Mouse (Mus musculus) forebrain, embryonic 14.5 days (tissue): Measurements from ENCODE around the gene Ppm1l. TPM values are rescaled to one million over a fixed set of nuclear protein-coding genes. Genes with fewer than 3 reads are reported as not detected.
A peak's percentile ranks its signal among the peaks of the same experiment; 100 is the strongest.
"Not testable (repeated sequence)": the region's sequence is repeated elsewhere in the genome, so short reads cannot be mapped to it uniquely, and the experiment has no call there.

Source experiments
- ATAC-seq: fragments of 200-750 bp; cut with Nextera tagmentation; 2 replicates; pipeline ENCODE4 v1.8.0; 2017; ENCODE audit warnings: mild to moderate bottlenecking, moderate library complexity
- DNase-seq: peaks from one replicate; pipeline ENCODE4 v3.0.0-alpha.2; 2015; ENCODE audit warnings: low spot score
- H3K27ac ChIP-seq: fragments of 300-500 bp; sonication (generic); 2 replicates; pipeline ENCODE4 v1.5.1; 2014; ENCODE audit warnings: low read depth, mild to moderate bottlenecking, control low read depth, low read length, moderate library complexity
- H3K27me3 ChIP-seq: fragments of 300-500 bp; sonication (generic); replicated peaks from 2 replicates; pipeline ENCODE4 v1.6.1; 2014; ENCODE audit warnings: low read length, control low read depth, mixed read lengths; ENCODE audit not compliant: control insufficient read depth, insufficient read depth
- H3K36me3 ChIP-seq: fragments of 300-500 bp; sonication (generic); 2 replicates; pipeline ENCODE4 v1.6.1; 2014; ENCODE audit warnings: low read length, control low read depth; ENCODE audit not compliant: control insufficient read depth, insufficient read depth
- H3K4me1 ChIP-seq: fragments of 300-500 bp; sonication (generic); 2 replicates; pipeline ENCODE4 v1.6.1; 2014; ENCODE audit warnings: antibody characterized with exemption, low read length, control low read depth; ENCODE audit not compliant: control insufficient read depth, insufficient read depth
- H3K4me2 ChIP-seq: fragments of 300-500 bp; sonication (generic); 2 replicates; pipeline ENCODE4 v1.6.1; 2014; ENCODE audit warnings: mild to moderate bottlenecking, control low read depth, low read length
- H3K4me3 ChIP-seq: fragments of 300-500 bp; sonication (generic); 2 replicates; pipeline ENCODE4 v1.5.1; 2014; ENCODE audit warnings: low read depth, low read length, control low read depth
- H3K9ac ChIP-seq: fragments of 300-500 bp; sonication (generic); 2 replicates; pipeline ENCODE4 v1.6.1; 2014; ENCODE audit warnings: mild to moderate bottlenecking, low read length, control low read depth, moderate library complexity
- H3K9me3 ChIP-seq: fragments of 300-500 bp; sonication (generic); replicated peaks from 2 replicates; pipeline ENCODE4 v1.6.1; 2016; ENCODE audit warnings: low read length, control low read depth, mixed read lengths; ENCODE audit not compliant: control insufficient read depth
- WGBS: fragments of 180-500 bp; shearing (Covaris S2); extraction: QIAGEN DNeasy Blood & Tissue Kit; methylation state at CpG from one replicate; pipeline ENCODE4 v1.1.7; 2014; 5-methylcytosine and 5-hydroxymethylcytosine counted together
- polyA plus RNA-seq: library from polyadenylated mRNA; unstranded; fragments of >200 nt; fragmentation: Nextera tagmentation; extraction: Ambion mirVana; gene quantifications from 2 replicates; pipeline ENCODE4 v1.2.1, GENCODE M21; 2014

The Ppm1l gene
- polyA plus RNA-seq, 1 experiment from 2014 or later: 16.5 TPM

- Histone ChIP-seq H3K4me1 (no peaks in the 10 kb centered on the region), H3K4me3 (no peak overlapping the region), H3K4me2 (no peak overlapping the region), H3K9me3 (no peaks in the 10 kb centered on the region), H3K36me3 (no peaks in the 10 kb centered on the region), H3K27me3 (no peaks in the 10 kb centered on the region), H3K27ac (no peak overlapping the region), H3K9ac (no peak overlapping the region)
- DNase-seq: no peak
- ATAC-seq: no peak
- 68% methylated on average over 5 of the region's 5 CpGs for WGBS
These were observed 81.1 kb downstream of the Ppm1l start for GRCm38 (mm10) chr3:69397733-69398132.

DNA sequence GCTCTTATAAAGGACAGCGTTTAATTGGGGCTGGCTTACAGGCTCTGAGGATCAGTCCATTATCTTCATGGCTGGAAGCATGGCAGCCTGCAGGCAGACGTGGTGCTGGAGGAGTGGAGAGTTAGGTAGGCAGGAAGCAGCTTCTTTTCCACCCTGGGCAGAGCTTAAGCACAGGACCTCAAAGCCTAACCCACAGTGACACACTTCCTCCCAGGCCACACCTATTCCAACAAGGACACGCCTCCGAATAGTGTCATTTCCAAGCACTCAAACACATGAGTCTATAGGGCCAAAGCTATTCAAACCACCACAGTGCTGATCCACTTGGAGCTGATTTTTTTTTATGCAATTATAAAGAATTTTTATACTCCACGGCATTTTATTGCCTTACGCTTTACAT is 82.7 kb downstream of the Ppm1l start:
- Histone ChIP-seq H3K4me1 (no peaks in the 10 kb centered on the region), H3K27ac (no peak overlapping the region), H3K27me3 (no peaks in the 10 kb centered on the region), H3K4me2 (no peak overlapping the region), H3K9me3 (no peaks in the 10 kb centered on the region), H3K4me3 (no peak overlapping the region), H3K36me3 (no peaks in the 10 kb centered on the region), H3K9ac (no peak overlapping the region)
- no peak for DNase-seq
- no peak for ATAC-seq
- WGBS: 83% methylated on average over 6 of the region's 6 CpGs

GRCm38 (mm10) chr3:69403196-69403595 is 86.5 kb downstream of the Ppm1l start:
- no peaks in the 10 kb centered on the region for H3K4me1 ChIP-seq
- H3K4me3 ChIP-seq: no peak overlapping the region
- H3K9me3 ChIP-seq: no peaks in the 10 kb centered on the region
- DNase-seq (no peak), ATAC-seq (no peak)
- no peak overlapping the region for H3K4me2 ChIP-seq
- H3K36me3 ChIP-seq: no peaks in the 10 kb centered on the region
- no peak overlapping the region for H3K9ac ChIP-seq
- H3K27ac ChIP-seq: no peak overlapping the region
- 88% methylated on average over 5 of the region's 5 CpGs for WGBS
- no peaks in the 10 kb centered on the region for H3K27me3 ChIP-seq

GRCm38 (mm10) chr3:69406210-69406895 is 89.7 kb downstream of the Ppm1l start:
- Histone ChIP-seq H3K9me3 (no peaks in the 10 kb centered on the region), H3K4me3 (no peak overlapping the region)

GRCm38 (mm10) chr3:69408064-69408463 is 91.4 kb downstream of the Ppm1l start:
- no peak overlapping the region for H3K9ac ChIP-seq
- ATAC-seq: no peak
- H3K4me2 ChIP-seq: no peak overlapping the region
- no peaks in the 10 kb centered on the region for H3K36me3 ChIP-seq
- no peaks in the 10 kb centered on the region for H3K9me3 ChIP-seq
- H3K4me1 ChIP-seq: peaks cover 3% of the 10 kb centered on the region; the same call in 1 of the 2 replicates
- 88% methylated on average over 3 of the region's 3 CpGs for WGBS
- H3K27ac ChIP-seq: no peak overlapping the region
- DNase-seq: no peak
- no peak overlapping the region for H3K4me3 ChIP-seq
- H3K27me3 ChIP-seq: no peaks in the 10 kb centered on the region

More at GRCm38 (mm10) chr3:69406210-69406895, 89.7 kb downstream of the Ppm1l start:
- 35% methylated on average over 5 of the region's 5 CpGs for WGBS
- Histone ChIP-seq H3K27ac (no peak overlapping the region), H3K9ac (no peak overlapping the region), H3K27me3 (no peaks in the 10 kb centered on the region), H3K36me3 (no peaks in the 10 kb centered on the region), H3K4me1 (peaks cover 3% of the 10 kb centered on the region; the same call in 1 of the 2 replicates), H3K4me2 (no peak overlapping the region)
- peak; percentile 79 for ATAC-seq
- peak; percentile 72 for DNase-seq

DNA sequence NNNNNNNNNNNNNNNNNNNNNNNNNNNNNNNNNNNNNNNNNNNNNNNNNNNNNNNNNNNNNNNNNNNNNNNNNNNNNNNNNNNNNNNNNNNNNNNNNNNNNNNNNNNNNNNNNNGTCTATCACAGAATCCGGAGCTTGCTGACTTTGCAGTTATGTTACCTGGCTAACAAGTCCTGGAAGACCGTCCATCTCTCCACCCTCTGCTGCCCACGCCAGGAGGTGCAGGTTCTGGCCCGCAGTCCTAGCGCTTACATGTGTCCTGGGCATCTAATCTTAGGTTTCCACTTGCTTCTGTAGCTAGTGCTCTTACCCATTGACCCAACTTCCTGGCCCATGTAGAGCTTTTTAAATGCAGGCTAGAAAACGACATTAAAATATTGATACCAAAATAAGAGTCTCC is 99.5 kb downstream of the Ppm1l start:
- Histone ChIP-seq H3K4me1 (no peaks in the 10 kb centered on the region), H3K9me3 (no peaks in the 10 kb centered on the region), H3K4me2 (no peak overlapping the region), H3K4me3 (no peak overlapping the region), H3K27ac (no peak overlapping the region), H3K27me3 (no peaks in the 10 kb centered on the region), H3K9ac (no peak overlapping the region), H3K36me3 (no peaks in the 10 kb centered on the region)
- WGBS: 79% methylated on average over 6 of the region's 6 CpGs
- DNase-seq (no peak), ATAC-seq (no peak)

DNA sequence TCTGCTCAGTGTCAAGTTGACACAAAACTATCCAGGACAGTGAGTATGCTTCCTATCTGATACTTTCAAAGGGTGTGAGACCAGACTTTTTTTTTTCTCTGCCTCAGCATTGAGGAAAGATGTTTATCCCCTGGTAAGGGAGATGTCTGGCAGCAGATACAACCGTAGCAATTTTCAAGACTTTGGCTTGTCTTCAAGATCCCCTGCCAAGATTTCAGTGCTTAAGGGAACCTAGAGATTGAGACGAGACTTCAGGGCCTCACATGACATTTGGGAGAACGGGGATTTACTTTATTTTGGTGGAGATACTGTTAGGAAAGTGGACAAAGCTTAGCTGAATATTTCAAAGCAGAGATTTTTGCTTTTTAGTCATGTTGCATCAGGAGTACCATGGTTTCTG is 106.1 kb downstream of the Ppm1l start:
- H3K9me3 ChIP-seq: no peaks in the 10 kb centered on the region
- 56% methylated on average over 3 of the region's 3 CpGs for WGBS
- H3K4me3 ChIP-seq: no peak overlapping the region
- DNase-seq (peak; percentile 49), ATAC-seq (no peak; the same call in 1 of the 2 replicates)
- H3K36me3 ChIP-seq: no peaks in the 10 kb centered on the region
- H3K4me1 ChIP-seq: peaks cover 8% of the 10 kb centered on the region; the same call in 1 of the 2 replicates
- no peaks in the 10 kb centered on the region for H3K27me3 ChIP-seq
- no peak overlapping the region for H3K4me2 ChIP-seq
- H3K9ac ChIP-seq: no peak overlapping the region
- no peak overlapping the region for H3K27ac ChIP-seq

- WGBS: 55% methylated on average over 4 of the region's 4 CpGs
- peaks cover 10% of the 10 kb centered on the region; the same call in 1 of the 2 replicates for H3K4me1 ChIP-seq
- H3K27me3 ChIP-seq: no peaks in the 10 kb centered on the region
- DNase-seq (peak; percentile 30), ATAC-seq (0 out of 2 replicates have a peak, but pooled peaks have one; percentile 37)
- H3K36me3 ChIP-seq: no peaks in the 10 kb centered on the region
- H3K4me2 ChIP-seq: no peak overlapping the region
- H3K4me3 ChIP-seq: no peak overlapping the region
- no peak overlapping the region for H3K9ac ChIP-seq
- H3K9me3 ChIP-seq: no peaks in the 10 kb centered on the region
- no peak overlapping the region for H3K27ac ChIP-seq
These were observed 106.7 kb downstream of the Ppm1l start for GRCm38 (mm10) chr3:69423371-69423770.

DNA sequence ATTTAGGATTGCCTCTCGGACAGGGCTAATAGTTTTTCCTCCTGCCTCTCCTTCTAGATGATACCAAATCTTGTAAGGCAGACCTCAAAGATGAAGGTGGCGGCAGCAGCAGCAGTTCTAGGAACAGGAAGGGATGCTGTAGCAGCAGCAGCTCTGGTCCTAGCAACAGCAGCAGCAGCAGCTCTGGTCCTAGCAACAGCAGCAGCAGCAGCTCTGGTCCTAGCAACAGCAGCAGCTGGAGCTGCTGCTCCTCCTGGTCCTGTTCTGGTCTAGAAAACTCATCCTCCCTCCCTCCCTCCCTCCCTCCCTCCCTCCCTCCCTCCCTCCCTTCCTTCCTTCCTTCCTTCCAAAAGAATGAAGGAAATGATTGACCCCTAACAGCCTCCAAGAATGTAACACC is 108.1 kb downstream of the Ppm1l start:
- not testable (repeated sequence) for H3K4me3 ChIP-seq, DNase-seq, H3K4me2 ChIP-seq, H3K4me1 ChIP-seq, H3K27me3 ChIP-seq, H3K9ac ChIP-seq, H3K27ac ChIP-seq, H3K36me3 ChIP-seq, H3K9me3 ChIP-seq
- ATAC-seq: peak; percentile 50; the same call in 1 of the 2 replicates
- 88% methylated on average over 2 of the region's 2 CpGs for WGBS
